Mouse (Mus musculus) brain, embryonic 14.5 days (tissue): ENCODE results near the gene Tor1aip2.

Experiments used
- CTCF ChIP-seq: fragments of 200-500 bp; IDR thresholded peaks from 2 replicates; pipeline ENCODE4 v1.5.1; 2012; ENCODE audit warnings: inconsistent platforms, mild to moderate bottlenecking, moderate library complexity, borderline replicate concordance; ENCODE audit not compliant: insufficient read depth, insufficient read length; ENCODE audit errors: extremely low read depth
- POLR2A ChIP-seq: fragments of 200-500 bp; IDR thresholded peaks from 2 replicates; pipeline ENCODE4 v1.6.1; 2012; ENCODE audit warnings: mild to moderate bottlenecking, inconsistent platforms, borderline replicate concordance; ENCODE audit not compliant: poor library complexity, insufficient read depth, insufficient read length, severe bottlenecking; ENCODE audit errors: extremely low read depth

DNA sequence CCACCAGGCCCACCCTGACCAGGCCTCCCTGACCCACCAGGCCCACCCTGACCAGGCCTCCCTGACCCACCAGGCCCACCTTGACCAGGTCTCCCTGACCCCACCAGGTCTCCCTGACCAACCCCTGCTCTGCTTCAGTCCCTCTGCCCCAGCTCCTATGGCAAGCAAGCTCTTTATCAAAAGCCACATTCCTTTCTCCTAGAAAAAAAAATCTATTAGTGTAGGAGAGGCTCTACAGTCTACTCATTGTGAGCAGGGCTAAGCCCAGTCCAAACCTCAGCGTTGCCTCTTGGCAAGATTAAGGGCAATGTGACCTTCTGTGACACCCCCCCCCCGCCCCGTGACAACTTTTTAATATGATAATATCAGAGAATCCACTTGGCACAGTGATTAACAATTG, 49.4 kb downstream of the Tor1aip2 start:
- TF ChIP-seq CTCF = no peak
- TF ChIP-seq POLR2A = no peak
